Mouse (Mus musculus) ES-Bruce4 (cell line): Measurements from ENCODE around the gene Fancc. TPM values are rescaled to one million over a fixed set of nuclear protein-coding genes. Genes with fewer than 3 reads are reported as not detected.

Source experiments
- H3K27ac ChIP-seq: 2 replicates; pipeline ENCODE4 v1.5.1; 2012; ENCODE audit warnings: low read length, inconsistent platforms; ENCODE audit not compliant: insufficient read depth
- H3K27me3 ChIP-seq: 2 replicates; pipeline ENCODE4 v1.6.1; 2012; ENCODE audit warnings: mild to moderate bottlenecking, low read length, inconsistent platforms; ENCODE audit not compliant: control insufficient read depth, poor library complexity, insufficient read depth, severe bottlenecking
- H3K36me3 ChIP-seq: 2 replicates; pipeline ENCODE4 v1.6.1; 2012; ENCODE audit warnings: inconsistent platforms, mild to moderate bottlenecking, low read length, moderate library complexity; ENCODE audit not compliant: control insufficient read depth, poor library complexity, insufficient read depth, severe bottlenecking
- H3K4me1 ChIP-seq: one replicate; pipeline ENCODE4 v1.8.1; 2011; ENCODE audit warnings: low read length; ENCODE audit not compliant: control insufficient read depth, insufficient read depth
- H3K4me3 ChIP-seq: 2 replicates; pipeline ENCODE4 v1.5.1; 2011; ENCODE audit warnings: low read depth, mild to moderate bottlenecking, low read length
- H3K9ac ChIP-seq: 2 replicates; pipeline ENCODE4 v1.6.1; 2012; ENCODE audit warnings: low read depth, mild to moderate bottlenecking, inconsistent platforms; ENCODE audit not compliant: poor library complexity, severe bottlenecking
- H3K9me3 ChIP-seq: replicated peaks from 2 replicates; pipeline ENCODE4 v1.6.1; 2012; ENCODE audit warnings: mild to moderate bottlenecking, low read length, inconsistent platforms; ENCODE audit not compliant: control insufficient read depth, poor library complexity, insufficient read depth, severe bottlenecking
- CTCF ChIP-seq: IDR thresholded peaks from one replicate; pipeline ENCODE4 v1.8.1; 2011; ENCODE audit warnings: low read depth, low read length
- EP300 ChIP-seq: IDR thresholded peaks from 2 replicates; pipeline ENCODE4 v1.6.1; 2011; ENCODE audit warnings: low read depth, low read length; ENCODE audit not compliant: insufficient read depth
- POLR2A ChIP-seq: IDR thresholded peaks from one replicate; pipeline ENCODE4 v1.8.1; 2011; ENCODE audit warnings: low read length; ENCODE audit not compliant: insufficient read depth
- polyA plus RNA-seq: library from polyadenylated mRNA; stranded (reverse); fragments of >200 nt; gene quantifications from 2 replicates; pipeline ENCODE4 v1.2.4, GENCODE M21; 2011; ENCODE audit warnings: low read depth; ENCODE audit not compliant: missing spikeins, insufficient read depth, insufficient read length

Fancc gene
- polyA plus RNA-seq, 1 experiment, result 13.3 TPM

- Histone ChIP-seq H3K4me3 (no peak overlapping the region), H3K9ac (no peak overlapping the region), H3K9me3 (no peaks in the 10 kb centered on the region), H3K27ac (no peak overlapping the region), H3K27me3 (no peaks in the 10 kb centered on the region), H3K4me1 (no peaks in the 10 kb centered on the region), H3K36me3 (no peaks in the 10 kb centered on the region)
- TF ChIP-seq CTCF (no peak), POLR2A (no peak), EP300 (no peak)
Observed at GRCm38 (mm10) chr13:63252295-63253010, 244.6 kb downstream of the Fancc start.

DNA sequence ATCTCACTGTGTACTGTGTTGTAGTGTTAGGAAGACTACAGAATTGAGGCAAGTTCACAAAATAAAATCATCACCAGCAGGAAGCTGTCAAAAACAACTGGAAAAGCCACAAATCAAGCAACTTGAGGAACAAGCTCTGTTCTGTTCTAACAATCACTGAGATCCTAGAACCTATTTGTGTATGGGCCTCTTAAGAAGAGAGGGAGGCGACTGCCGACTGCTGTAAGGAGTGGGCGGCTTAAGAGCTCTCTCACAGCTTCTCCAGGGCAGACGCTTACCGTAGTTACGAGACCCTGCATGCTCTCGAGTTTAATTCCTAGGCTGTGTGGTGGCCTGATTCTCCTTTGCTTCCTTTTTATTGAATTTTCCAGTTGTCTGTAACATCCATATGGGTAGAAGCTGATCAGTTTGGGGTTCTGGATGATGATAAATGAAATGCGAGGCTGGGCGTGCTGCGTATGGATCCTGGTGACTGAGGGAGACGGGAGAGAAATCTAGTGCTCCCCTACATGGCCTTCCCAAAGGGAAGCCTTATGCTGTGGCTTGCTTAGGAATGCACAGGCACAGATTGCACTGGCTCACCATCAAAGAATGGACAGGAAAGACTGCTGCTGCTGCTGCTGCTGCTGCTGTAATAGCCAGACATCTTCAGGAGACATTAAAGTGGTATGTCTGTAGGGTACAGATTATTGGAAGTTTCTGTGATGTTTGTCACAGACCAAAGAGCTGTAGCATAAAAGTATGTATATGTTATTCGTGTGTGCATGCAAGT, 245.8 kb downstream of the Fancc start:
- Histone ChIP-seq H3K4me1 (no peaks in the 10 kb centered on the region), H3K4me3 (no peak overlapping the region), H3K27ac (no peak overlapping the region), H3K9ac (no peak overlapping the region), H3K27me3 (no peaks in the 10 kb centered on the region), H3K36me3 (no peaks in the 10 kb centered on the region), H3K9me3 (no peaks in the 10 kb centered on the region)
- TF ChIP-seq EP300, result no peak
- TF ChIP-seq CTCF, result no peak
- TF ChIP-seq POLR2A, result no peak

DNA sequence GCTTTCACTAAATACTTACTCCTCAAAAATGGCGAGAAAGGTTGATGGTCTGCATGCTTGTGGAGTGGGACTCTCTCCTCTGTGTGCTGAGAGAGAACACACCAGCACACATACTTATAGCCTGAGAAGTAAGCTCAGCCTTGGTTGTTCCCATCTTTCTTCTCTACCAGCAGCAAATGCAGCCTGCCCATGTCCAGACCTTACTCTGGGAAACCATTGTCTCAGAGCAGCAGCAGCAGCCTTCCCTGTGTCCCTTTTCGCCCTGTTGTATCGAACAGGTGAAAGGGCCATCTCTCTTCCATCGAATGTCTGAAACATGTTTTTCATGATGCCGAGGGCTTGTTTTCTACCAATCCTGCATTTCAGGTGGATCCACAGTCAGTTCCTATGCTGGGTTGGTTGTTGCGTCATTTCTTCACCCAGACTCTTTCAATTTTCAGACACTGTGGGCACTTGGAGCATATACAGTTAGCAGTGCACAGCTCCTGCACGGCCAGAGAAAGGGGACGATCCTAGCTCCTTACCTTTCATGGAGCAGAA, 246.6 kb downstream of the Fancc start:
- Histone ChIP-seq H3K9ac (no peak overlapping the region), H3K9me3 (no peaks in the 10 kb centered on the region), H3K27me3 (no peaks in the 10 kb centered on the region), H3K4me3 (no peak overlapping the region), H3K4me1 (no peaks in the 10 kb centered on the region), H3K27ac (no peak overlapping the region), H3K36me3 (no peaks in the 10 kb centered on the region)
- no peak for TF ChIP-seq POLR2A
- no peak for TF ChIP-seq CTCF
- no peak for TF ChIP-seq EP300

- TF ChIP-seq EP300, result no peak
- TF ChIP-seq CTCF, result no peak
- TF ChIP-seq POLR2A, result no peak
- Histone ChIP-seq H3K9ac (no peak overlapping the region), H3K4me1 (no peaks in the 10 kb centered on the region), H3K36me3 (no peaks in the 10 kb centered on the region), H3K27me3 (no peaks in the 10 kb centered on the region), H3K4me3 (no peak overlapping the region), H3K9me3 (no peaks in the 10 kb centered on the region), H3K27ac (no peak overlapping the region)
Observed at GRCm38 (mm10) chr13:63249741-63250431, 247.2 kb downstream of the Fancc start.

DNA sequence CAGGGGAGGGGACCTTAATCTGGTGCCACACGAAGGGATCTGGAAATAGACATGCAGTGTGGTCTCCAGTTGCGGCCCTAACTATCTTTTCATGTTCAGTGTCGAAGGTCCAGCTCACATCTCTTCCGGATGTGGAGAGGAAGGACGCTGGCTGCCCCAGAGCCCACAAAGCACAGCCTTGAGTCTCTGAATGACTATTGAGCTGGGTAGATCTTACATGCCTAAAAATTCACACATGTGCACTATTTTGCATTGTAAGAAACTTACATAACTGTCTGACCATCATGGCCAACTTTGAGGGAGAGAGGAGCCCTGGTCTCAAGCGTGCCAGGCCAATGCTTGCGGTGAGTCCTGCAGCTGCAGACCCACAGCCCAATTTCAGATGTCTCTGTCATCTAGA, 247.9 kb downstream of the Fancc start:
- Histone ChIP-seq H3K27ac (no peak overlapping the region), H3K9ac (no peak overlapping the region), H3K36me3 (0 out of 2 replicates have a peak, but pooled peaks cover 2% of the 10 kb centered on the region), H3K4me1 (no peaks in the 10 kb centered on the region), H3K27me3 (no peaks in the 10 kb centered on the region), H3K9me3 (peaks cover 5% of the 10 kb centered on the region; the same call in 1 of the 2 replicates), H3K4me3 (no peak overlapping the region)
- TF ChIP-seq CTCF, result no peak
- TF ChIP-seq POLR2A, result no peak
- TF ChIP-seq EP300, result no peak

DNA sequence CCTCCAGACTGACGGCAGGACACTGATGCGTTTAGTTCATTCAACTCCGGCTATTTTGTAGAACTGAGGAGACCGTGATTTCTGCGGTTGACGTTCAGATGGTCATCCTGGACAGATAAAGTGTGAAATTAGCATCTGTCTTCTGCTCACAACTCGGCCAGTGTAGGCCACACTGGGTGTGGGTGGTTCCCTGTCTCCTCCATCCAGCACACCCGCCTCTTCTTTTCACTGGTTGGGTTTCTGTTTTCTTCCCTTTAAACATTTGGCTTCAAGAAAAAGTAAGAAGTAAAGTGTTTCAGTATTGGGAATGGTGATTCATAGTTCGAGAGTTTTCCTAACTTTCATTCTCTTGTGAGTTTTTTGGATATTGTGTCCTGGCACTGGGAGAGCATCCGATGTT, 248.8 kb downstream of the Fancc start:
- Histone ChIP-seq H3K27me3 (no peaks in the 10 kb centered on the region), H3K9ac (no peak overlapping the region), H3K4me3 (no peak overlapping the region), H3K9me3 (peaks cover 9% of the 10 kb centered on the region), H3K36me3 (0 out of 2 replicates have a peak, but pooled peaks cover 2% of the 10 kb centered on the region), H3K27ac (no peak overlapping the region), H3K4me1 (no peaks in the 10 kb centered on the region)
- TF ChIP-seq EP300, result no peak
- TF ChIP-seq CTCF, result no peak
- no peak for TF ChIP-seq POLR2A
